Mouse (Mus musculus): ENCODE measurements around the gene Prr13. TPM values are rescaled to one million over a fixed set of nuclear protein-coding genes. Genes with fewer than 3 reads are reported as not detected.

Prr13 gene
- polyA plus RNA-seq (2012; rRNA removed), result 98.8 and 101 TPM in 2 replicates

DNA sequence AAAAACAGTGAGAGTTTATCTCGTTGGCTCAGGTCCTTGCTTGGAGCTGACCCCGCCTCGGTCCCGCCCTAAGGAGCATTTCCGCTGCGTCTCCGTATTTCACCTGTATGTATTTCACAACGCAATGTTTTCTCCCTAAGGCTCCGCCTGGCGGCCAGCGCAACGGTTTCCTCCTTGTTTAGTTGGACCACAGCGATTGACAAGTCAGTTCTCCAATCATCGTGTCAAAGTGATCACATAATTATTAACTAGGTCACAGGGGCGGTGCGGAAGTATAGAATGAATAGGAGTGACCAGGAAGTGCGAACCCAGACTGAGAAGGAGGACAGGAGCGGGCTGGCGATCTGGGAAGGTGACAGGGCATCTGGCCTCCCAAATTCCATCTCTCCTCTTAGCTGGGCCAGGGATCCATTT lies at the start of gene Prr13:
Gene Prr13 (plus strand): TSS at position 125 of the 414 bp plus-strand sequence.

DNA sequence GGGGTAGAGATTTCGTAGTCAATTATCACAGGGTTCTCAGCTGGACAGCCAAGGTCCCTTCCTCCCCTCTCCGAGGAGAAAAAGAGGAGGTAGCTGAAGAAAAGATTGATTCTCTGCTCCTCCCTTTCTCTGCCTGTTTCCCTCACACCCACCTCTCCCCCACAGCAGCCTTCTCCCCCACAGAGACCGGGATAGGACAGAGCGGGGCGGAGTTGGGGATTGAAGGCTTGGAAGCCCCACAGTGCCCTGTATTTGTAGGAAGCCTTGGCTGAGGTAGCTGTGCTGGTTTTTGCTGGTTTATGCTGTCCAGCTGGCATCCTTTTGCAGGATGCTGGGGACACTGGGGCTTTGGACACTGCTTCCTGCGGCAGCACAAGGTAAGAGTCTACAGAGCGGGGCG lies 13.7 kb upstream of the Prr13 start, which contains the start of gene Amhr2:
Gene Amhr2 (plus strand): TSS at position 222 of the 400 bp plus-strand sequence.

DNA sequence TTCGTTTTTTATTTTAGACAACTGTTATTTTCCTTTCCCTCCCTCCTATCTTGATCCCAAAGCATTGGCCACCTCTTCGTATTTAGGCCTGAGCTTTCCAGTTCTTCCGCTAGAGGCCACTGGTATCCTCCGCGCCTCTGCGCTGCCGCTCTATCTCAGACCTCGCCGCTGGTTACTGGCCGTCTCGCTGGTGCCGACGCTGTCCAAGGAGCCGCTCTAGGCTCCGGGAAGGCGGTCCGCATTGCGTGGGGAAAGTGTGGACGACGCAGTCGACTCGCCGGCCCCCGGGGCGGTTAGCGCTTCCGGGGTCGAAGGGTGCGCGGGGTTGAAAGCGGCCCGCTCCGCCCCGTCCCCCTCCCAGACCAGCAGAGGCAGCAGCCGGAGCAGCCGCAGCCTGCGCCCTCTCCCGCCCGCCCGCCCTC lies 11.4 kb downstream of the Prr13 start, which contains the start of gene Pcbp2:
Gene Pcbp2 (plus strand): TSS at position 357 of the 422 bp plus-strand sequence.

DNA sequence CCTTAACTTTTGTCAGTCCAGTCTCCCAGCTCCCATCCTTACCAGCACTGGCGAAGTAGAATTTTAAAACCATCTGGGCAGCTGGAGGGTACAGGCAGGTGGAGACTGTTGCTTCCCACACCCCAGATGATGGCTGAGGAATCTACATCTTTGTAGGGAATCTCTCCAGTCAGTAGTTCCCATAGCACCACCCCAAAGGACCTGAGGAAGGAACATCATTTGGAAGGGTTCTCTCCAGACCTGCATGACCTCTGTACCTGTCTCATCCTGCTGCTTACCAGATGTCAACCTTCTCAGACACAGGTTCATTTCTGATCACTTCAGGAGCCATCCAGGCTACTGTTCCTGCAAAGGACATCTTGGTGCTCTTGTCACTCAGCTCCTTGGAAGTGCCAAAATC lies 44.6 kb downstream of the Prr13 start, which contains the start of gene Gm10337:
Gene Gm10337 (plus strand): TSS at position 276 of the 400 bp plus-strand sequence.

Other genes starting within 250 kb of the Prr13 start
- gene Itgb7, start 227.1 kb upstream of the Prr13 start, polyA plus RNA-seq (2012; rRNA removed), result 0.44 and 1.0 TPM in 2 replicates
- 10.4 and 29.3 TPM in 2 replicates for gene Rarg, start 201.5 kb upstream of the Prr13 start, polyA plus RNA-seq (2012; rRNA removed)
- gene Gm9918, start 188.5 kb upstream of the Prr13 start, polyA plus RNA-seq (2012; rRNA removed), result 0.32 and 0.73 TPM in 2 replicates
- gene Mfsd5, start 179.6 kb upstream of the Prr13 start, polyA plus RNA-seq (2012; rRNA removed), result 39.0 and 40.3 TPM in 2 replicates
- gene Espl1, start 162.8 kb upstream of the Prr13 start, polyA plus RNA-seq (2012; rRNA removed), result 16.3 and 17.7 TPM in 2 replicates
- 418 and 443 TPM in 2 replicates for gene Pfdn5, start 132.9 kb upstream of the Prr13 start, polyA plus RNA-seq (2012; rRNA removed)
- gene Myg1, start 127.3 kb upstream of the Prr13 start, polyA plus RNA-seq (2012; rRNA removed), result 116 and 117 TPM in 2 replicates
- 49.4 and 50.3 TPM in 2 replicates for gene Aaas, start 108.3 kb upstream of the Prr13 start, polyA plus RNA-seq (2012; rRNA removed)
- gene Sp7, start 91.8 kb upstream of the Prr13 start, polyA plus RNA-seq (2012; rRNA removed), result 4.1 and 7.9 TPM in 2 replicates
- 21.8 TPM in 2 replicates for gene Sp1, start 52.9 kb upstream of the Prr13 start, polyA plus RNA-seq (2012; rRNA removed)
- 0.58 and 0.82 TPM in 2 replicates for gene Amhr2, start 13.7 kb upstream of the Prr13 start, polyA plus RNA-seq (2012; rRNA removed)
- gene Pcbp2, start 11.5 kb downstream of the Prr13 start, polyA plus RNA-seq (2012; rRNA removed), result 555 and 600 TPM in 2 replicates
- gene Gm10337, start 44.7 kb downstream of the Prr13 start, polyA plus RNA-seq (2012; rRNA removed), result not detected in 2 replicates
- gene Map3k12, start 58.0 kb downstream of the Prr13 start, polyA plus RNA-seq (2012; rRNA removed), result 69.0 and 72.9 TPM in 2 replicates
- gene Tarbp2, start 59.2 kb downstream of the Prr13 start, polyA plus RNA-seq (2012; rRNA removed), result 146 TPM in 2 replicates
- 7.6 and 8.6 TPM in 2 replicates for gene Npff, start 65.9 kb downstream of the Prr13 start, polyA plus RNA-seq (2012; rRNA removed)
- gene Gm28047, start 166.0 kb downstream of the Prr13 start, polyA plus RNA-seq (2012; rRNA removed), result 0.09 TPM in 1 of 2 replicates, not detected in the other
- gene Atf7, start 166.4 kb downstream of the Prr13 start, polyA plus RNA-seq (2012; rRNA removed), result 44.6 and 60.1 TPM in 2 replicates
- gene Atp5g2, start 213.3 kb downstream of the Prr13 start, polyA plus RNA-seq (2012; rRNA removed), result 497 and 578 TPM in 2 replicates